Mouse (Mus musculus) hindbrain, embryonic 14.5 days (tissue): ENCODE measurements around the gene Cct3. TPM values are rescaled to one million over a fixed set of nuclear protein-coding genes. Genes with fewer than 3 reads are reported as not detected.

Experiments used
- ATAC-seq: fragments of 200-750 bp; cut with Nextera tagmentation; 2 replicates; pipeline ENCODE4 v1.8.0; 2017; ENCODE audit warnings: moderate number of reproducible peaks, mild to moderate bottlenecking, moderate TSS enrichment, moderate library complexity; ENCODE audit not compliant: low FRiP score
- DNase-seq: peaks from one replicate; pipeline ENCODE4 v3.0.0-alpha.2; 2015; ENCODE audit warnings: low spot score
- H3K27ac ChIP-seq: fragments of 300-500 bp; sonication (generic); 2 replicates; pipeline ENCODE4 v1.5.1; 2014; ENCODE audit warnings: mild to moderate bottlenecking, moderate library complexity
- H3K27me3 ChIP-seq: fragments of 300-500 bp; sonication (generic); 2 replicates; pipeline ENCODE4 v1.6.1; 2014; ENCODE audit warnings: mild to moderate bottlenecking, low read length, mixed read lengths; ENCODE audit not compliant: control insufficient read depth, insufficient read depth
- H3K36me3 ChIP-seq: fragments of 300-500 bp; sonication (generic); replicated peaks from 2 replicates; pipeline ENCODE4 v1.6.1; 2014; ENCODE audit not compliant: control insufficient read depth, insufficient read depth
- H3K4me1 ChIP-seq: fragments of 300-500 bp; sonication (generic); replicated peaks from 2 replicates; pipeline ENCODE4 v1.6.1; 2014; ENCODE audit warnings: antibody characterized with exemption, low read length, mixed read lengths; ENCODE audit not compliant: control insufficient read depth, insufficient read depth
- H3K4me2 ChIP-seq: fragments of 300-500 bp; sonication (generic); replicated peaks from 2 replicates; pipeline ENCODE4 v1.6.1; 2014; ENCODE audit warnings: mild to moderate bottlenecking, moderate library complexity
- H3K4me3 ChIP-seq: fragments of 300-500 bp; sonication (generic); replicated peaks from 2 replicates; pipeline ENCODE4 v1.5.1; 2014; ENCODE audit warnings: mild to moderate bottlenecking, low read length
- H3K9ac ChIP-seq: fragments of 300-500 bp; sonication (generic); 2 replicates; pipeline ENCODE4 v1.6.1; 2014
- H3K9me3 ChIP-seq: fragments of 300-500 bp; sonication (generic); 2 replicates; pipeline ENCODE4 v1.6.1; 2016; ENCODE audit warnings: low read length; ENCODE audit not compliant: control insufficient read depth
- WGBS: fragments of 180-500 bp; shearing (Covaris S2); extraction: QIAGEN DNeasy Blood & Tissue Kit; methylation state at CpG from one replicate; pipeline ENCODE4 v1.1.7; 2014; 5-methylcytosine and 5-hydroxymethylcytosine counted together
- polyA plus RNA-seq: library from polyadenylated mRNA; unstranded; fragments of >200 nt; fragmentation: Nextera tagmentation; extraction: Ambion mirVana; gene quantifications from 2 replicates; pipeline ENCODE4 v1.2.1, GENCODE M21; 2014

Gene Cct3
- polyA plus RNA-seq, 1 experiment from 2014 or later, result 455 TPM

DNA sequence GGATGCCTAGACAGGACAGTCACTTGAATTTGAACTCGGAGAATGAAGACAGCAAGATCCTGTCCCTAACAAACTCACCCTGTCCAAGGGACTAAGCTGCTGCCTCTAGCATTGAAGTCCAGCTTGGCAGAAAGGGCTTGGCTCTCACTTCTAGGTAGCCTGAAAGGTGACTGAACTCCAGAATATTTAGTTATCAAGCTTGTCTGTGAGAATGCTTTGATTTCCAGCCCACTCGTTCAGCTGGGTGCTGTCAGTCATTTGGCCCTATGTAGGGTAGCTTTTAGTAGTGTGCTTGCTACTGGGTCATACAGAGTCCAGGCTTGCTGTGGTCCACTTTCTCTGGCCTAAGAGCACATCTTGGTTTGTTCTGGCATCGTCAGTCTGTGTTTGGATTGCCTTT, 42.1 kb downstream of the Cct3 start:
- Histone ChIP-seq H3K36me3 (peaks cover 33% of the 10 kb centered on the region), H3K4me2 (no peak overlapping the region), H3K27ac (no peak overlapping the region), H3K9me3 (no peaks in the 10 kb centered on the region), H3K4me1 (peaks cover 18% of the 10 kb centered on the region), H3K9ac (no peak overlapping the region), H3K27me3 (no peaks in the 10 kb centered on the region), H3K4me3 (no peak overlapping the region)
- DNase-seq, result no peak
- WGBS, result 82% methylated on average over 3 of the region's 3 CpGs
- no peak for ATAC-seq

- Histone ChIP-seq H3K27me3 (no peaks in the 10 kb centered on the region), H3K4me1 (no peaks in the 10 kb centered on the region), H3K9ac (no peak overlapping the region), H3K27ac (no peak overlapping the region), H3K9me3 (no peaks in the 10 kb centered on the region), H3K4me2 (no peak overlapping the region), H3K4me3 (no peak overlapping the region), H3K36me3 (peaks cover 100% of the 10 kb centered on the region)
- no peak for ATAC-seq
- DNase-seq, result no peak
- WGBS, result 95% methylated on average over 13 of the region's 13 CpGs
These were observed 53.8 kb downstream of the Cct3 start for GRCm38 (mm10) chr3:88350732-88351131.

DNA sequence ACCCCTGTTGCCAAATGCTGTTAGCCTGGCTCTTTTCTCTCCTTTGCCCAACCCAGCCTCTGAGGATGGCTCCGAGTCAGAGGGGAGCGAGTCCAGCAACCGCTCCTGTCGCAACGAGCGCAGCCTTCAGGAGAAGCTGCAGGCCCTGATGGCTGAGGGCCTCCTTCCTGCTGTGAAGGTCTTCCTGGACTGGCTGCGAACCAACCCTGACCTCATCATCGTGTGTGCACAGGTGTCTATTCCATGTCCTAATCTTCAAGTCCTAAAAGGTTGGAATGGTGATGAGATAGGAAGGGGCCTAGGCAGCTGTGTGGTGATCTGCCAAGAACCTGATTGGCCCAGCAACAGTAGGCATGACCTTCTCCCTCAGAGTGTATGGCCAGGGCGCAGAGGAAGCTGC, 56.0 kb downstream of the Cct3 start:
- Histone ChIP-seq H3K27ac (no peak overlapping the region), H3K36me3 (peaks cover 100% of the 10 kb centered on the region), H3K4me3 (no peak overlapping the region), H3K4me2 (no peak overlapping the region), H3K27me3 (no peaks in the 10 kb centered on the region), H3K9me3 (no peaks in the 10 kb centered on the region), H3K4me1 (no peaks in the 10 kb centered on the region), H3K9ac (no peak overlapping the region)
- 96% methylated on average over 9 of the region's 9 CpGs for WGBS
- DNase-seq (no peak), ATAC-seq (no peak)

GRCm38 (mm10) chr3:88354396-88355165, 57.7 kb downstream of the Cct3 start:
- no peaks in the 10 kb centered on the region for H3K27me3 ChIP-seq
- 97% methylated on average over 8 of the region's 8 CpGs for WGBS
- H3K27ac ChIP-seq, result no peak overlapping the region
- H3K9me3 ChIP-seq, result no peaks in the 10 kb centered on the region
- no peak overlapping the region for H3K4me3 ChIP-seq
- ATAC-seq, result no peak
- no peak overlapping the region for H3K4me2 ChIP-seq
- DNase-seq, result no peak
- no peaks in the 10 kb centered on the region for H3K4me1 ChIP-seq
- H3K36me3 ChIP-seq, result peaks cover 100% of the 10 kb centered on the region
- H3K9ac ChIP-seq, result no peak overlapping the region

GRCm38 (mm10) chr3:88359584-88359983, 62.7 kb downstream of the Cct3 start:
- 57% methylated on average over 5 of the region's 5 CpGs for WGBS
- no peak overlapping the region for H3K27ac ChIP-seq
- ATAC-seq, result no peak
- no peak for DNase-seq
- no peak overlapping the region for H3K9ac ChIP-seq
- H3K4me3 ChIP-seq, result no peak overlapping the region
- no peaks in the 10 kb centered on the region for H3K4me1 ChIP-seq
- H3K9me3 ChIP-seq, result no peaks in the 10 kb centered on the region
- no peaks in the 10 kb centered on the region for H3K27me3 ChIP-seq
- peaks cover 91% of the 10 kb centered on the region for H3K36me3 ChIP-seq
- no peak overlapping the region for H3K4me2 ChIP-seq

GRCm38 (mm10) chr3:88359989-88360388, 63.1 kb downstream of the Cct3 start:
- 75% methylated on average over 3 of the region's 3 CpGs for WGBS
- ATAC-seq, result no peak

GRCm38 (mm10) chr3:88361096-88361495, 64.2 kb downstream of the Cct3 start:
- Histone ChIP-seq H3K4me1 (no peaks in the 10 kb centered on the region), H3K27me3 (peaks cover 4% of the 10 kb centered on the region; the same call in 1 of the 2 replicates), H3K4me3 (no peak overlapping the region), H3K36me3 (peaks cover 76% of the 10 kb centered on the region), H3K27ac (no peak overlapping the region), H3K9me3 (no peaks in the 10 kb centered on the region), H3K4me2 (no peak overlapping the region), H3K9ac (no peak overlapping the region)
- ATAC-seq, result no peak
- WGBS, result 86% methylated on average over 6 of the region's 6 CpGs
- DNase-seq, result no peak

More at GRCm38 (mm10) chr3:88359989-88360388, 63.1 kb downstream of the Cct3 start:
- Histone ChIP-seq H3K4me2 (no peak overlapping the region), H3K27ac (no peak overlapping the region), H3K36me3 (peaks cover 87% of the 10 kb centered on the region), H3K4me3 (no peak overlapping the region), H3K9ac (no peak overlapping the region), H3K4me1 (no peaks in the 10 kb centered on the region), H3K9me3 (no peaks in the 10 kb centered on the region), H3K27me3 (peaks cover 4% of the 10 kb centered on the region; the same call in 1 of the 2 replicates)
- no peak for DNase-seq

GRCm38 (mm10) chr3:88361612-88362313, 64.8 kb downstream of the Cct3 start:
- no peak for ATAC-seq
- H3K4me2 ChIP-seq, result no peak overlapping the region
- WGBS, result 94% methylated on average over 2 of the region's 2 CpGs

GRCm38 (mm10) chr3:88363700-88364099, 66.8 kb downstream of the Cct3 start:
- Histone ChIP-seq H3K36me3 (peaks cover 50% of the 10 kb centered on the region), H3K27me3 (peaks cover 4% of the 10 kb centered on the region; the same call in 1 of the 2 replicates), H3K9ac (no peak overlapping the region), H3K4me1 (no peaks in the 10 kb centered on the region), H3K4me2 (no peak overlapping the region), H3K9me3 (no peaks in the 10 kb centered on the region), H3K27ac (no peak overlapping the region; the same call in 1 of the 2 replicates), H3K4me3 (no peak overlapping the region)
- ATAC-seq (no peak), DNase-seq (no peak)
- 59% methylated on average over 4 of the region's 4 CpGs for WGBS

More at GRCm38 (mm10) chr3:88361612-88362313, 64.8 kb downstream of the Cct3 start:
- no peak overlapping the region for H3K4me3 ChIP-seq
- no peaks in the 10 kb centered on the region for H3K9me3 ChIP-seq
- peaks cover 4% of the 10 kb centered on the region; the same call in 1 of the 2 replicates for H3K27me3 ChIP-seq
- peaks cover 70% of the 10 kb centered on the region for H3K36me3 ChIP-seq
- H3K9ac ChIP-seq, result no peak overlapping the region
- no peak overlapping the region for H3K27ac ChIP-seq
- DNase-seq, result no peak
- H3K4me1 ChIP-seq, result no peaks in the 10 kb centered on the region
